Mouse (Mus musculus) spleen, adult 2 months (tissue): ENCODE measurements around the gene Tipin.

Experiments used
- CTCF ChIP-seq: fragments of 200-500 bp; IDR thresholded peaks from 2 replicates; pipeline ENCODE4 v1.5.1; 2011; ENCODE audit warnings: mild to moderate bottlenecking, inconsistent platforms; ENCODE audit not compliant: insufficient read depth, insufficient read length, insufficient replicate concordance; ENCODE audit errors: extremely low read depth
- POLR2A ChIP-seq: fragments of 200-500 bp; IDR thresholded peaks from 2 replicates; pipeline ENCODE4 v1.6.1; 2011; ENCODE audit warnings: low read depth, low read length, inconsistent platforms

- TF ChIP-seq POLR2A: no peak
- TF ChIP-seq CTCF: no peak
These were observed 25.3 kb downstream of the Tipin start for GRCm38 (mm10) chr9:64306476-64307312.
